Comparison of ENCODE assay signal across 24 mouse cellular contexts in genomic region chr4:123296148-123296534, GRCm38 (mm10). TPM values are rescaled to one million over a fixed set of nuclear protein-coding genes. Genes with fewer than 3 reads are reported as not detected.
"Had no signal": no experiment of that assay in that cellular context is flagged by ENCODE, and none has a peak within 500 bp of the region (broad histone marks: within the 10 kb centered on the region; RNA-seq: fewer than 3 reads in every experiment).

No protein-coding gene starts in this region.

- H3K27ac ChIP-seq: kidney, postnatal 0 days; limb, embryonic 15.5 days; liver, embryonic 14.5 days; midbrain, embryonic 10.5 days; midbrain, embryonic 15.5 days; neural tube, embryonic 12.5 days; stomach, embryonic 15.5 days had no signal

- H3K4me1 ChIP-seq: limb, embryonic 15.5 days; midbrain, embryonic 10.5 days; midbrain, embryonic 15.5 days; neural tube, embryonic 12.5 days; stomach, embryonic 15.5 days had no signal

- H3K4me3 ChIP-seq: limb, embryonic 15.5 days; midbrain, embryonic 10.5 days; midbrain, embryonic 15.5 days; neural tube, embryonic 12.5 days; stomach, embryonic 15.5 days had no signal

- H3K9me3 ChIP-seq: limb, embryonic 15.5 days; midbrain, embryonic 10.5 days; midbrain, embryonic 15.5 days; neural tube, embryonic 12.5 days; stomach, embryonic 15.5 days had no signal

- H3K4me2 ChIP-seq: limb, embryonic 15.5 days; midbrain, embryonic 15.5 days; neural tube, embryonic 12.5 days; stomach, embryonic 15.5 days had no signal

- DNase-seq: kidney, adult 11 months; kidney, adult 9 months; kidney, postnatal 36 days; layer of hippocampus, adult 9-11 months; layer of hippocampus, postnatal 36 days; lung, adult 18-20 months; spleen, adult 18-20 months; thymus, adult 2 months; thymus, postnatal 25 days had no signal

- H3K9ac ChIP-seq: limb, embryonic 15.5 days; liver, embryonic 14.5 days; midbrain, embryonic 15.5 days; neural tube, embryonic 12.5 days; stomach, embryonic 15.5 days had no signal

- H3K27me3 ChIP-seq: limb, embryonic 15.5 days; midbrain, embryonic 15.5 days; neural tube, embryonic 12.5 days; stomach, embryonic 15.5 days had no signal

- ATAC-seq: midbrain, embryonic 15.5 days had no signal

RNA-seq across cellular contexts. Expression of gene Oxct2a, which starts 27.3 kb away (rescaled TPM):
- total RNA-seq: layer of hippocampus, adult 18-20 months; left cerebral cortex, postnatal 25 days; monocyte, adult 5-6 weeks; neutrophil, adult 5-6 weeks had no signal
- polyA plus RNA-seq: kidney, postnatal 0 days; limb, embryonic 11.5 days; lung, embryonic 16.5 days; midbrain, embryonic 10.5 days; neural tube, embryonic 12.5 days; stomach, embryonic 15.5 days; urinary bladder, adult 2 months had no signal

RNA-seq across cellular contexts. Expression of gene Bmp8a, which starts 46.9 kb away (rescaled TPM):
- total RNA-seq: layer of hippocampus, adult 18-20 months; layer of hippocampus, postnatal 36 days; left cerebral cortex, adult 8-10 months; monocyte, adult 5-6 weeks; neutrophil, adult 5-6 weeks had no signal
- polyA plus RNA-seq: midbrain, embryonic 15.5 days had no signal
